Mouse (Mus musculus): ENCODE measurements at regions not wholly inside any gene's neighbourhood (a gene's known extent, or its start where the extent isn't known, plus 50 kb on each side); places are given as distances from the start of the nearest gene placed in this dataset.
"Not testable (repeated sequence)": the region's sequence is repeated elsewhere in the genome, so short reads cannot be mapped to it uniquely, and the experiment has no call there.

GRCm38 (mm10) chr3:82290373-82290772 lies 67.5 kb upstream of the Map9 start:
- DNase-seq (ENCODE audit: low read depth, low spot score) = no peak

- DNase-seq (ENCODE audit: low read depth, low spot score) = no peak
Observed at GRCm38 (mm10) chr3:82288996-82289395, 68.8 kb upstream of the Map9 start.

GRCm38 (mm10) chr3:82276977-82277714 lies 80.7 kb upstream of the Map9 start:
- DNase-seq (ENCODE audit: low read depth, low spot score) = no peak

- no peak for DNase-seq (ENCODE audit: low read depth, low spot score)
Observed at GRCm38 (mm10) chr3:82275822-82276203, 82.0 kb upstream of the Map9 start.

- peak; percentile 40 for DNase-seq (ENCODE audit: low read depth, low spot score)
Observed at GRCm38 (mm10) chr3:82274945-82275821, 82.7 kb upstream of the Map9 start.

- peak; percentile 40 for DNase-seq (ENCODE audit: low read depth, low spot score)
Observed at GRCm38 (mm10) chr3:82274196-82274937, 83.5 kb upstream of the Map9 start.

GRCm38 (mm10) chr3:82273511-82273910 lies 84.3 kb upstream of the Map9 start:
- not testable (repeated sequence) for DNase-seq (ENCODE audit: low read depth, low spot score)

GRCm38 (mm10) chr3:82271965-82272364 lies 85.9 kb upstream of the Map9 start:
- no peak for DNase-seq (ENCODE audit: low read depth, low spot score)

GRCm38 (mm10) chr3:82265941-82266340 lies 91.9 kb upstream of the Map9 start:
- DNase-seq (ENCODE audit: low read depth, low spot score) = no peak

GRCm38 (mm10) chr3:82261976-82262375 lies 95.9 kb upstream of the Map9 start:
- DNase-seq (ENCODE audit: low read depth, low spot score) = no peak

GRCm38 (mm10) chr3:82259986-82260652 lies 97.7 kb upstream of the Map9 start:
- no peak for DNase-seq (ENCODE audit: low read depth, low spot score)

GRCm38 (mm10) chr3:82250796-82251261 lies 105.2 kb upstream of the Gucy1a1 start:
- DNase-seq (ENCODE audit: low read depth, low spot score) = peak; percentile 56

GRCm38 (mm10) chr3:82249968-82250795 lies 104.6 kb upstream of the Gucy1a1 start:
- DNase-seq (ENCODE audit: low read depth, low spot score) = no peak

GRCm38 (mm10) chr3:82236377-82237057 lies 90.9 kb upstream of the Gucy1a1 start:
- no peak for DNase-seq (ENCODE audit: low read depth, low spot score)

GRCm38 (mm10) chr3:82234306-82234705 lies 88.7 kb upstream of the Gucy1a1 start:
- no peak for DNase-seq (ENCODE audit: low read depth, low spot score)

GRCm38 (mm10) chr3:82223379-82223778 lies 77.8 kb upstream of the Gucy1a1 start:
- DNase-seq (ENCODE audit: low read depth, low spot score) = no peak

- DNase-seq (ENCODE audit: low read depth, low spot score) = no peak
Observed at GRCm38 (mm10) chr3:82221924-82222323, 76.3 kb upstream of the Gucy1a1 start.

GRCm38 (mm10) chr3:82219192-82219885 lies 73.8 kb upstream of the Gucy1a1 start:
- not testable (repeated sequence) for DNase-seq (ENCODE audit: low read depth, low spot score)

Data from brain, embryonic 18.5 days (tissue).